Mouse (Mus musculus): ENCODE data around the gene Gm20388.

The Gm20388 gene

GRCm38 (mm10) chr8:120750616-120751015 is 840.0 kb downstream of the Gm20388 start:
- in situ Hi-C loops (cut with MboI, MseI): no loop called here

- in situ Hi-C loops (cut with MboI, MseI): no loop called here
Observed at GRCm38 (mm10) chr8:120751226-120752081, 840.8 kb downstream of the Gm20388 start.

GRCm38 (mm10) chr8:120752082-120752452 is 841.4 kb downstream of the Gm20388 start:
- in situ Hi-C loops (cut with MboI, MseI): no loop called here

GRCm38 (mm10) chr8:120753476-120753875 is 842.8 kb downstream of the Gm20388 start:
- in situ Hi-C loops (cut with MboI, MseI): no loop called here

GRCm38 (mm10) chr8:120755306-120756297 is 845.0 kb downstream of the Gm20388 start:
- in situ Hi-C loops (cut with MboI, MseI): no loop called here

- in situ Hi-C loops (cut with MboI, MseI): no loop called here
Observed at GRCm38 (mm10) chr8:120758005-120758404, 847.4 kb downstream of the Gm20388 start.

- in situ Hi-C loops (cut with MboI, MseI): no loop called here
Observed at GRCm38 (mm10) chr8:120759847-120760246, 849.2 kb downstream of the Gm20388 start.

GRCm38 (mm10) chr8:120760341-120761215 is 849.9 kb downstream of the Gm20388 start:
- in situ Hi-C loops (cut with MboI, MseI): no loop called here

- in situ Hi-C loops (cut with MboI, MseI): no loop called here
Observed at GRCm38 (mm10) chr8:120763267-120763666, 852.6 kb downstream of the Gm20388 start.

GRCm38 (mm10) chr8:120764638-120765037 is 854.0 kb downstream of the Gm20388 start:
- in situ Hi-C loops (cut with MboI, MseI): loop anchor here (5.0 kb wide), 1 partner anchor 1438 kb away; no protein-coding TSS in a partner anchor

GRCm38 (mm10) chr8:120766622-120767021 is 856.0 kb downstream of the Gm20388 start:
- in situ Hi-C loops (cut with MboI, MseI): loop anchor here (5.0 kb wide), 1 partner anchor 1436 kb away; no protein-coding TSS in a partner anchor

GRCm38 (mm10) chr8:120768454-120769218 is 858.0 kb downstream of the Gm20388 start:
- in situ Hi-C loops (cut with MboI, MseI): loop anchor here (5.0 kb wide), 1 partner anchor 1434 kb away; no protein-coding TSS in a partner anchor

- in situ Hi-C loops (cut with MboI, MseI): no loop called here
Observed at GRCm38 (mm10) chr8:120777184-120777583, 866.5 kb downstream of the Gm20388 start.

GRCm38 (mm10) chr8:120777732-120778131 is 867.1 kb downstream of the Gm20388 start:
- in situ Hi-C loops (cut with MboI, MseI): no loop called here

- in situ Hi-C loops (cut with MboI, MseI): no loop called here
Observed at GRCm38 (mm10) chr8:120779106-120779505, 868.5 kb downstream of the Gm20388 start.

GRCm38 (mm10) chr8:120783781-120784180 is 873.1 kb downstream of the Gm20388 start:
- in situ Hi-C loops (cut with MboI, MseI): no loop called here

- in situ Hi-C loops (cut with MboI, MseI): no loop called here
Observed at GRCm38 (mm10) chr8:120786753-120787152, 876.1 kb downstream of the Gm20388 start.

GRCm38 (mm10) chr8:120787631-120788030 is 877.0 kb downstream of the Gm20388 start:
- in situ Hi-C loops (cut with MboI, MseI): no loop called here

- in situ Hi-C loops (cut with MboI, MseI): no loop called here
Observed at GRCm38 (mm10) chr8:120792710-120793109, 882.1 kb downstream of the Gm20388 start.

Data from T-helper 1 cell (primary cell).